Mouse (Mus musculus) heart, postnatal 14 days (tissue): Measurements from ENCODE around the gene Efna3. TPM values are rescaled to one million over a fixed set of nuclear protein-coding genes. Genes with fewer than 3 reads are reported as not detected.
A peak's percentile ranks its signal among the peaks of the same experiment; 100 is the strongest.

Experiments used
- DNase-seq, 2 experiments: peaks; one replicate each; pipeline ENCODE4 v3.0.0; 2021 to 2022
- intact Hi-C: fragments of 180-260 bp; cut with DNase I; formaldehyde crosslinking; loops from one replicate; pipeline ENCODE4 v1.15.1; 2025
- total RNA-seq, 2 experiments: library from RNA; stranded (reverse); gene quantifications; 2 replicates each; pipeline ENCODE4 v1.2.3; 2021

The Efna3 gene
- total RNA-seq, 2 experiments from 2014 or later = not detected

- DNase-seq = no peak
- intact Hi-C loops = loop anchor here (2.0 kb wide), 1 partner anchor 18 kb away; no protein-coding TSS in a partner anchor
Observed at GRCm38 (mm10) chr3:89318971-89319590, 3.7 kb downstream of the Efna3 start.

GRCm38 (mm10) chr3:89318316-89318715 lies 4.4 kb downstream of the Efna3 start:
- DNase-seq = no peak
- intact Hi-C loops = loop anchor here (2.0 kb wide), 1 partner anchor 18 kb away; no protein-coding TSS in a partner anchor

- intact Hi-C loops = loop anchor here (2.0 kb wide), 1 partner anchor 38 kb away; no protein-coding TSS in a partner anchor
- no peak for DNase-seq
Observed at GRCm38 (mm10) chr3:89317246-89317645, 5.5 kb downstream of the Efna3 start.

GRCm38 (mm10) chr3:89316833-89317232 lies 5.9 kb downstream of the Efna3 start:
- DNase-seq = peak; percentile 84 to 89
- intact Hi-C loops = loop anchor here (2.0 kb wide), 1 partner anchor 38 kb away; no protein-coding TSS in a partner anchor

GRCm38 (mm10) chr3:89315930-89316831 lies 6.6 kb downstream of the Efna3 start:
- intact Hi-C loops = loop anchor here (2.0 kb wide), 2 partner anchors 39 to 169 kb away; no protein-coding TSS in a partner anchor
- no peak for DNase-seq

GRCm38 (mm10) chr3:89315195-89315929 lies 7.4 kb downstream of the Efna3 start:
- DNase-seq = peak; percentile 87 to 90
- intact Hi-C loops = loop anchor here (2.0 kb wide), 1 partner anchor 169 kb away; no protein-coding TSS in a partner anchor

- no peak for DNase-seq
- intact Hi-C loops = loop anchor here (2.0 kb wide), 1 partner anchor 170 kb away; no protein-coding TSS in a partner anchor
Observed at GRCm38 (mm10) chr3:89314791-89315190, 8.0 kb downstream of the Efna3 start.

GRCm38 (mm10) chr3:89314340-89314739 lies 8.4 kb downstream of the Efna3 start:
- no peak for DNase-seq
- intact Hi-C loops = loop anchor here (2.0 kb wide), 1 partner anchor 170 kb away; no protein-coding TSS in a partner anchor

GRCm38 (mm10) chr3:89308089-89308488 lies 14.7 kb downstream of the Efna3 start:
- peak; percentile 64 to 81 for DNase-seq
- intact Hi-C loops = loop anchor here (1.0 to 2.0 kb wide), 2 partner anchors 23 to 58 kb away; no protein-coding TSS in a partner anchor

GRCm38 (mm10) chr3:89305551-89306325 lies 17.0 kb downstream of the Efna3 start:
- intact Hi-C loops = no loop called here
- no peak for DNase-seq

GRCm38 (mm10) chr3:89305105-89305504 lies 17.7 kb downstream of the Efna3 start:
- no peak for DNase-seq
- intact Hi-C loops = no loop called here

GRCm38 (mm10) chr3:89304440-89304839 lies 18.3 kb downstream of the Efna3 start:
- DNase-seq = no peak
- intact Hi-C loops = no loop called here

- intact Hi-C loops = no loop called here
- DNase-seq = no peak
Observed at GRCm38 (mm10) chr3:89300514-89300913, 22.3 kb downstream of the Efna3 start.

- no peak for DNase-seq
- intact Hi-C loops = no loop called here
Observed at GRCm38 (mm10) chr3:89300071-89300470, 22.7 kb downstream of the Efna3 start.

GRCm38 (mm10) chr3:89299499-89299898 lies 23.3 kb downstream of the Efna3 start:
- intact Hi-C loops = no loop called here

GRCm38 (mm10) chr3:89298908-89299307 lies 23.9 kb downstream of the Efna3 start:
- intact Hi-C loops = no loop called here
- DNase-seq = no peak

More at GRCm38 (mm10) chr3:89299499-89299898, 23.3 kb downstream of the Efna3 start:
- DNase-seq = no peak

GRCm38 (mm10) chr3:89296761-89297396 lies 25.9 kb downstream of the Efna3 start:
- no peak for DNase-seq
- intact Hi-C loops = no loop called here

GRCm38 (mm10) chr3:89295685-89296230 lies 27.0 kb downstream of the Efna3 start:
- intact Hi-C loops = no loop called here
- DNase-seq = no peak

- DNase-seq = no peak
- intact Hi-C loops = no loop called here
Observed at GRCm38 (mm10) chr3:89294195-89294594, 28.6 kb downstream of the Efna3 start.
